Mouse (Mus musculus) lung, postnatal 36 days (tissue): ENCODE results near the gene AI597479.

Experiments used
- DNase-seq: peaks from one replicate; pipeline ENCODE4 v3.0.0; 2022; ENCODE audit warnings: mixed read lengths

The AI597479 gene

DNA sequence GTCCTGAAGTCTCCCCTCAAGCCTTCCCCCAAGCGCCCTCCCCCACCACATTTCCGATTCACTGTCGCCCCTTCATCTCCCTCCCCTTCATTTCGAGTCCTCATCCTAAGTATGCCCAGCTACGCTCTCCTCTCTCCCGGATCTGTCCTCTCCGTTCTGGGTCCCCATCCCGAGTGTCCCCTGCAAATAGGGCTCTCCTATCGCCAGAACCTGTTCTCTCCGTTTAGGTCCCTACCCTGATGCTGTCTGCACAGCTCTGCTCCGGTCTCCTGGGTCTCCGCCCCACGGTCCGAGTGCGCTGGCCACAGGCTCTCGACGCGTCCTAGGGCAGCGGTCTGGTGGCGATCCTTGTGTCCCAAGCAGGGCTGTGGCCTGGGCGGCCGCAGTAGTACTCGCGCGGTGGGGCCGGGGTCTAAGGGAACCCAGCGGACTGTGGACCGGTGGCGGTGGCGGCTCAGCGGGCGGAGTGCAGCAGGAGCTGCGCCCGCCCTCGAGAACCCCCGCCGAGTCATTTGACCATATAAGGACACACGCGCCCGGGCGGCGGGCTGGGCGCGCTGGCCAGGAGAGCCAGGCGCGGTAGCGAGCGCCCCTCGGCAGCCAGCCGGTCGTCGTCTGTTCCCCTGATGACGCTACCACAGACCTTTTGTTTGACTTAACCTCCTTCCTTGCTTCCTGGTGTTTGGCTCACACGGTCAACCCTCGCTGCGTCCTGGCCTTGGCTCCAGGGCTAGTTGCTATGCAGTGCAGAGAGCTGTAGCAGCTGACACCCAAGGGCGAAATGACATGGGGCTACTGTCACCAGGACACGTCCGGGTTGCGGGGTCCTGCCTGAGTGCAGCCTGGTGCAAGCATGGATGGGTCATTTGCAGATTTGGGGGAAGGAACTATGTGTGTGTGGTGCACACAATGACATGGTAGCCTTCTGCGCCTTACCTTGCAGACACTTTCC, 65.2 kb downstream of the AI597479 start:
- DNase-seq = peak; percentile 47

DNA sequence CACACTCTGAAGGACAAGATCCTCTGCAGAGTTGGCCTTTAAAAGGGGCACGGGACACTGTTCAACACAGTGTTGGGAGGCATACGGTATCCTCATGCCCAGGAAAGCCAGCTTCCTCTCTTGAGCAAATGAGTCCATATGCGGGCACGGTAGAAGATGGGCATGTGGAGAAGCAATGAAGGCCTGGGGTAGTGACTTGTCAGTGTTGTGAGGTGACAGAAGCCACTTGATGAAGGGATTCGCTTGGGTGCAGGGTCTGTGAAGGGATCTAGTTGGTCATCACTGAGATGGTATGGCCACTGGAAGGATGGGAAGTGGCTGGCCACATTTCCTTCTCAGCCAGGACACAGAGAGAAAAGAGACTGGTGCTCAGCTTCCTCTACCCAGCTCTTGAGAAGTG, 66.1 kb downstream of the AI597479 start:
- no peak for DNase-seq
